Mouse (Mus musculus) stomach, postnatal 0 days (tissue): ENCODE results near the gene Crb2. TPM values are rescaled to one million over a fixed set of nuclear protein-coding genes. Genes with fewer than 3 reads are reported as not detected.

Experiments
- ATAC-seq: fragments of 200-750 bp; cut with Nextera tagmentation; 2 replicates; pipeline ENCODE4 v1.8.0; 2017; ENCODE audit not compliant: low FRiP score, low TSS enrichment
- DNase-seq: peaks from one replicate; pipeline ENCODE4 v3.0.0-alpha.2; 2016; ENCODE audit warnings: low spot score
- H3K27ac ChIP-seq: fragments of 300-500 bp; sonication (generic); replicated peaks from 2 replicates; pipeline ENCODE4 v1.5.1; 2014; ENCODE audit warnings: mild to moderate bottlenecking, control low read depth
- H3K27me3 ChIP-seq: fragments of 300-500 bp; sonication (generic); 2 replicates; pipeline ENCODE4 v1.6.1; 2014; ENCODE audit warnings: low read length; ENCODE audit not compliant: control insufficient read depth, insufficient read depth
- H3K36me3 ChIP-seq: fragments of 300-500 bp; sonication (generic); 2 replicates; pipeline ENCODE4 v1.6.1; 2014; ENCODE audit warnings: low read length, mixed read lengths; ENCODE audit not compliant: control insufficient read depth, insufficient read depth
- H3K4me1 ChIP-seq: fragments of 300-500 bp; sonication (generic); replicated peaks from 2 replicates; pipeline ENCODE4 v1.6.1; 2014; ENCODE audit warnings: antibody characterized with exemption; ENCODE audit not compliant: control insufficient read depth, insufficient read depth
- H3K4me2 ChIP-seq: fragments of 300-500 bp; sonication (generic); replicated peaks from 2 replicates; pipeline ENCODE4 v1.6.1; 2014; ENCODE audit warnings: low read depth, mild to moderate bottlenecking, control low read depth, moderate library complexity
- H3K4me3 ChIP-seq: fragments of 300-500 bp; sonication (generic); 2 replicates; pipeline ENCODE4 v1.5.1; 2014; ENCODE audit warnings: low read depth, low read length, control low read depth
- H3K9ac ChIP-seq: fragments of 300-500 bp; sonication (generic); 2 replicates; pipeline ENCODE4 v1.6.1; 2014; ENCODE audit warnings: mild to moderate bottlenecking, low read length, control low read depth, mixed read lengths
- H3K9me3 ChIP-seq: fragments of 300-500 bp; sonication (generic); 2 replicates; pipeline ENCODE4 v1.6.1; 2016; ENCODE audit warnings: low read length; ENCODE audit not compliant: control insufficient read depth
- CTCF ChIP-seq: IDR thresholded peaks from 2 replicates; pipeline ENCODE4 v1.5.1; 2016; ENCODE audit warnings: antibody characterized with exemption, low read depth, mild to moderate bottlenecking, moderate library complexity
- EP300 ChIP-seq: optimal IDR thresholded peaks from 2 replicates; pipeline ENCODE3; 2016; ENCODE audit warnings: antibody characterized with exemption
- WGBS: fragments of 180-500 bp; shearing (Covaris S2); extraction: QIAGEN DNeasy Blood & Tissue Kit; methylation state at CpG from one replicate; pipeline ENCODE4 v1.1.7; 2014; 5-methylcytosine and 5-hydroxymethylcytosine counted together
- polyA plus RNA-seq: library from polyadenylated mRNA; unstranded; fragments of >200 nt; fragmentation: Nextera tagmentation; extraction: Ambion mirVana; gene quantifications from 2 replicates; pipeline ENCODE4 v1.2.1, GENCODE M21; 2015

Gene Crb2
- 0.47 and 0.74 TPM in 2 replicates for polyA plus RNA-seq

DNA sequence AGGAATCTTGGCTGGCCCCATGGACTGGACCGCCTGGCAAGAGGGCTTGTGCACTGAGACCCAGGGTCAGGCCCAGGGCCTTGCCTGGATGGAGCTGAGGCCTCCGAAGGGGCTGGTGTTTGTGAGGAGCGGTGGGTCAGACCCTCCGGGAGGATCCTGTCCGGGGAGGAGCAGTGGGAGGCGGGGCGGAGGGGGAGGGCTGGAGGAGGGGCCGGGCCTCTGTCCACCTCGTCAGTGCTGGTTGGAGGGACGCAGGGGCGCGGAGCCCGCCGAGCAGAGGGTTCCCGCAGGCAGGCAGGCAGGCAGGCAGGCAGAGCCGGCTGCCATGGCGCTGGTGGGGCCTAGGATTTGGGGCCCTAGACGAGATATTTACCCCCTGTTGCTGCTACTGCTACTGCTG is at the start of gene Crb2:
Gene Crb2, plus strand, starts transcription at position 234 of the 400 bp plus-strand sequence.
- Histone ChIP-seq H3K9me3 (no peaks in the 10 kb centered on the region), H3K27ac (no peak within 1 kb of the TSS), H3K4me1 (peaks cover 3% of the 10 kb centered on the region; the same call in 1 of the 2 replicates), H3K27me3 (peaks cover 4% of the 10 kb centered on the region; the same call in 1 of the 2 replicates), H3K36me3 (no peaks in the 10 kb centered on the region), H3K9ac (peak within 1 kb of the TSS; percentile 43; the same call in 1 of the 2 replicates), H3K4me3 (peak within 1 kb of the TSS; percentile 18), H3K4me2 (peak within 1 kb of the TSS; percentile 46)
- WGBS: 10% methylated on average over 16 of the region's 18 CpGs
- TF ChIP-seq CTCF: no peak
- no peak for TF ChIP-seq EP300
- ATAC-seq (no peak), DNase-seq (peak; percentile 40)

DNA sequence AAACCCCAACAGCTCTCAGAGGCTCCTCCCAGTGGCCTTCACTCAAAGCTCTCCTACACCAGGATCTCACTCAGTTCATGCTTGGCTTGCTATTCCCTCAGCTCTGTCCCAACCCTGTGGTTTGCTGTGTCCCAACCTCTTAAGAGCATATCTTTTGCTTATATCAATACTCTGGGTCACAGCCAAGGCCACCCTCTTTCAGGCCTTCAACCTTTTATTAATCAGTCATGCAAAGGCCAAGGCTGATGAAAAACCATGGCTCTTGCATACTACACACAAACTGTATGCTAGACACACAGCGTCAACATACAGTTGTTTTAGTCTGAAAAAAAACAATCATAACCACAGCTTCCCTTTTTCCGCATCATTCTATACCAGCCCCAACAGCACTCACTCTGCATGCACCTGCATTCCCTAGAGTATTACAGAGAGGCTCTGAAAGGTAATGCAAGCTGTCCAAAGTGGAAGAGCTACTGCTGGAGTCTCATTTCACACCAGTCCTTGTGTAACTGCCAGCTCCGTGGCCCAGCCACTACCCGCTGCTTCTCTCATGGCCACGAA is 44.7 kb upstream of the Crb2 start:
- H3K36me3 ChIP-seq: no peaks in the 10 kb centered on the region
- ATAC-seq: no peak
- no peaks in the 10 kb centered on the region for H3K27me3 ChIP-seq
- no peak overlapping the region for H3K9ac ChIP-seq
- no peaks in the 10 kb centered on the region for H3K4me1 ChIP-seq
- no peak for TF ChIP-seq EP300
- TF ChIP-seq CTCF: no peak
- no peaks in the 10 kb centered on the region for H3K9me3 ChIP-seq
- 88% methylated on average over 5 of the region's 5 CpGs for WGBS
- DNase-seq: no peak
- H3K4me3 ChIP-seq: no peak overlapping the region
- H3K4me2 ChIP-seq: no peak overlapping the region
- no peak overlapping the region for H3K27ac ChIP-seq

- 14% methylated on average over 17 of the region's 17 CpGs for WGBS
Observed at GRCm38 (mm10) chr2:37734979-37735806, 40.9 kb upstream of the Crb2 start.

DNA sequence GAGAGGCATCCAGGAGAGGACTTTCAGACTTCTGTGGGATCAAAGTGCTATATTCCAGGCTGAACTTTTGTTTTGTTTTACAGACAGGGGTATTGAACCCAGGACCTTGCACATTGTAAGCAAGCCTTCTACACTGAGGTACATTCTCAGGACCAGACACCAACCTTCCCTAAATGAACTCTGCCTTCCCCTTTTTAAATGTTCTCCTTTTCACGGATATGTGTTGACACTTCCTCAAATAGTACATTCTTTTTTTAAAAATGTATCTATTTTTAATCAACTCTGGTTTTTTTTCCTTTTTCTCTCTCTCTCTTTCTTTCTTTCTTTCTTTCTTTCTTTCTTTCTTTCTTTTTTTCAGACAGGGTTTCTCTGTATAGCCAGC is 40.3 kb upstream of the Crb2 start:
- Histone ChIP-seq H3K9me3 (no peaks in the 10 kb centered on the region), H3K27me3 (no peaks in the 10 kb centered on the region), H3K4me2 (peak overlapping the region; percentile 38), H3K27ac (no peak overlapping the region), H3K36me3 (no peaks in the 10 kb centered on the region), H3K4me3 (no peak overlapping the region), H3K4me1 (no peaks in the 10 kb centered on the region), H3K9ac (no peak overlapping the region)
- ATAC-seq (no peak), DNase-seq (no peak)
- no peak for TF ChIP-seq CTCF
- no peak for TF ChIP-seq EP300
- WGBS: 41% methylated on average over 1 of the region's 1 CpGs

More at GRCm38 (mm10) chr2:37734979-37735806, 40.9 kb upstream of the Crb2 start:
- no peak overlapping the region for H3K4me3 ChIP-seq
- H3K27me3 ChIP-seq: no peaks in the 10 kb centered on the region
- H3K27ac ChIP-seq: no peak overlapping the region
- H3K9me3 ChIP-seq: no peaks in the 10 kb centered on the region
- no peaks in the 10 kb centered on the region for H3K4me1 ChIP-seq
- peak overlapping the region; percentile 38 for H3K4me2 ChIP-seq
- DNase-seq: peak; percentile 34
- no peaks in the 10 kb centered on the region for H3K36me3 ChIP-seq
- TF ChIP-seq EP300 (no peak), CTCF (no peak)
- ATAC-seq: peak; percentile 18; the same call in 1 of the 2 replicates
- no peak overlapping the region for H3K9ac ChIP-seq

GRCm38 (mm10) chr2:37741806-37742554 is 34.1 kb upstream of the Crb2 start:
- Histone ChIP-seq H3K36me3 (no peaks in the 10 kb centered on the region), H3K9me3 (no peaks in the 10 kb centered on the region), H3K4me1 (no peaks in the 10 kb centered on the region), H3K4me3 (no peak overlapping the region), H3K4me2 (no peak overlapping the region), H3K27me3 (no peaks in the 10 kb centered on the region), H3K9ac (no peak overlapping the region), H3K27ac (no peak overlapping the region)
- TF ChIP-seq EP300 (no peak), CTCF (peak; percentile 39; the same call in 1 of the 2 replicates)
- WGBS: 33% methylated on average over 20 of the region's 20 CpGs
- DNase-seq (no peak), ATAC-seq (0 out of 2 replicates have a peak, but pooled peaks have one; percentile 38)
